Mouse (Mus musculus) erythroblast, embryonic 14.5 days (primary cell): ENCODE measurements around the gene Clec16a. TPM values are rescaled to one million over a fixed set of nuclear protein-coding genes. Genes with fewer than 3 reads are reported as not detected.

Source experiments
- H3K27me3 ChIP-seq: 2 replicates; pipeline ENCODE4 v1.6.1; 2012; ENCODE audit warnings: inconsistent platforms; ENCODE audit not compliant: control insufficient read depth
- H3K36me3 ChIP-seq: 2 replicates; pipeline ENCODE4 v1.6.1; 2012; ENCODE audit warnings: mild to moderate bottlenecking, inconsistent platforms; ENCODE audit not compliant: control insufficient read depth
- H3K4me1 ChIP-seq: 2 replicates; pipeline ENCODE4 v1.6.1; 2012; ENCODE audit warnings: inconsistent platforms; ENCODE audit not compliant: control insufficient read depth
- H3K4me3 ChIP-seq: replicated peaks from 2 replicates; pipeline ENCODE3; 2012; ENCODE audit warnings: moderate library complexity, mild to moderate bottlenecking, inconsistent platforms
- H3K9me3 ChIP-seq: 2 replicates; pipeline ENCODE4 v1.6.1; 2012; ENCODE audit warnings: low read length, inconsistent platforms, mixed read lengths; ENCODE audit not compliant: control insufficient read depth
- GATA1 ChIP-seq: IDR thresholded peaks from 2 replicates; pipeline ENCODE4 v1.6.1; 2012; ENCODE audit warnings: low read length, inconsistent platforms, mixed read lengths
- TAL1 ChIP-seq: IDR thresholded peaks from 3 replicates; pipeline ENCODE4 v1.6.1; 2012; ENCODE audit warnings: low read length, inconsistent platforms, mixed read lengths
- polyA plus RNA-seq: library from polyadenylated mRNA; stranded (reverse); fragments of >175 nt; gene quantifications from 2 replicates; pipeline ENCODE4 v1.2.3, GENCODE M21; 2012

Gene Clec16a
- polyA plus RNA-seq, 1 experiment, result 0.99 TPM

GRCm38 (mm10) chr16:10530179-10530578 lies 15.0 kb upstream of the Clec16a start:
- Histone ChIP-seq H3K4me1 (no peaks in the 10 kb centered on the region), H3K27me3 (no peaks in the 10 kb centered on the region), H3K9me3 (no peaks in the 10 kb centered on the region), H3K36me3 (peaks cover 4% of the 10 kb centered on the region; the same call in 1 of the 2 replicates), H3K4me3 (no peak overlapping the region)
- no peak for TF ChIP-seq GATA1
- TF ChIP-seq TAL1, result no peak

GRCm38 (mm10) chr16:10533781-10534180 lies 11.4 kb upstream of the Clec16a start:
- Histone ChIP-seq H3K36me3 (peaks cover 4% of the 10 kb centered on the region; the same call in 1 of the 2 replicates), H3K4me1 (no peaks in the 10 kb centered on the region), H3K27me3 (no peaks in the 10 kb centered on the region), H3K4me3 (no peak overlapping the region), H3K9me3 (no peaks in the 10 kb centered on the region)
- TF ChIP-seq TAL1 (no peak), GATA1 (no peak)

GRCm38 (mm10) chr16:10534567-10534966 lies 10.6 kb upstream of the Clec16a start:
- no peaks in the 10 kb centered on the region for H3K4me1 ChIP-seq
- H3K9me3 ChIP-seq, result no peaks in the 10 kb centered on the region
- TF ChIP-seq TAL1, result no peak
- no peak for TF ChIP-seq GATA1
- H3K27me3 ChIP-seq, result no peaks in the 10 kb centered on the region
- H3K36me3 ChIP-seq, result peaks cover 4% of the 10 kb centered on the region; the same call in 1 of the 2 replicates
- H3K4me3 ChIP-seq, result no peak overlapping the region

GRCm38 (mm10) chr16:10536323-10536722 lies 8.8 kb upstream of the Clec16a start:
- Histone ChIP-seq H3K36me3 (no peaks in the 10 kb centered on the region), H3K9me3 (no peaks in the 10 kb centered on the region), H3K27me3 (no peaks in the 10 kb centered on the region), H3K4me1 (peaks cover 13% of the 10 kb centered on the region), H3K4me3 (no peak overlapping the region)
- TF ChIP-seq TAL1, result no peak
- no peak for TF ChIP-seq GATA1

- no peak for TF ChIP-seq TAL1
- no peaks in the 10 kb centered on the region for H3K36me3 ChIP-seq
- H3K9me3 ChIP-seq, result no peaks in the 10 kb centered on the region
- no peak overlapping the region for H3K4me3 ChIP-seq
- no peaks in the 10 kb centered on the region for H3K27me3 ChIP-seq
- peaks cover 19% of the 10 kb centered on the region for H3K4me1 ChIP-seq
Observed at GRCm38 (mm10) chr16:10536961-10537360, 8.2 kb upstream of the Clec16a start.

- Histone ChIP-seq H3K9me3 (no peaks in the 10 kb centered on the region), H3K27me3 (no peaks in the 10 kb centered on the region), H3K4me1 (peaks cover 52% of the 10 kb centered on the region), H3K36me3 (no peaks in the 10 kb centered on the region), H3K4me3 (peak overlapping the region; percentile 80)
- no peak for TF ChIP-seq TAL1
- TF ChIP-seq GATA1, result no peak
Observed at GRCm38 (mm10) chr16:10540763-10541597, 4.2 kb upstream of the Clec16a start.

GRCm38 (mm10) chr16:10541598-10541930 lies 3.6 kb upstream of the Clec16a start:
- TF ChIP-seq TAL1 (no peak), GATA1 (no peak)
- no peaks in the 10 kb centered on the region for H3K27me3 ChIP-seq
- H3K9me3 ChIP-seq, result no peaks in the 10 kb centered on the region
- peak overlapping the region; percentile 80 for H3K4me3 ChIP-seq
- H3K36me3 ChIP-seq, result no peaks in the 10 kb centered on the region
- peaks cover 58% of the 10 kb centered on the region for H3K4me1 ChIP-seq

- no peak for TF ChIP-seq TAL1
- TF ChIP-seq GATA1, result no peak
- Histone ChIP-seq H3K27me3 (no peaks in the 10 kb centered on the region), H3K4me1 (peaks cover 65% of the 10 kb centered on the region), H3K36me3 (no peaks in the 10 kb centered on the region), H3K4me3 (peak overlapping the region; percentile 80), H3K9me3 (no peaks in the 10 kb centered on the region)
Observed at GRCm38 (mm10) chr16:10542266-10542665, 2.9 kb upstream of the Clec16a start.

GRCm38 (mm10) chr16:10542698-10543365 lies 2.3 kb upstream of the Clec16a start, which contains the start of gene Dexi:
Gene Dexi (minus strand): TSS chr16:10543054.
- TF ChIP-seq TAL1 (no peak), GATA1 (no peak)
- H3K9me3 ChIP-seq, result no peaks in the 10 kb centered on the region
- peaks cover 66% of the 10 kb centered on the region for H3K4me1 ChIP-seq
- H3K27me3 ChIP-seq, result no peaks in the 10 kb centered on the region
- peak within 1 kb of the TSS; percentile 80 for H3K4me3 ChIP-seq
- H3K36me3 ChIP-seq, result no peaks in the 10 kb centered on the region
